Comparison of ENCODE assay signal across 17 mouse cellular contexts in genomic region chr9:115325831-115326532, GRCm38 (mm10). TPM values are rescaled to one million over a fixed set of nuclear protein-coding genes. Genes with fewer than 3 reads are reported as not detected.
A peak's percentile ranks its signal among the peaks of the same experiment; 100 is the strongest.
DNase-seq lines count a peak whose midpoint lies in the region; ATAC-seq lines count a peak whose summit lies in the region.
"Had no signal": no experiment of that assay in that cellular context is flagged by ENCODE, and none has a peak within 500 bp of the region (broad histone marks: within the 10 kb centered on the region; RNA-seq: fewer than 3 reads in every experiment).

No protein-coding gene starts in this region.

- H3K36me3 ChIP-seq in hindbrain, embryonic 10.5 days = no peaks in the 10 kb centered on the region
- no peaks in the 10 kb centered on the region for H3K36me3 ChIP-seq in hindbrain, embryonic 16.5 days (ENCODE audit: control insufficient read depth, insufficient read depth, low read length)
- H3K36me3 ChIP-seq: forebrain, embryonic 12.5 days; heart, embryonic 12.5 days; hindbrain, embryonic 12.5 days; limb, embryonic 13.5 days; neural tube, embryonic 12.5 days had no signal

- DNase-seq in hindbrain, embryonic 10.5 days (ENCODE audit: low spot score) = peak; percentile 33
- DNase-seq in kidney, adult 9 months = peak; percentile 73
- DNase-seq in lung, adult 18-20 months = peak; percentile 38 to 53
- no peak for DNase-seq in gastrocnemius, postnatal 25 days
- no peak for DNase-seq in left cerebral cortex, postnatal 25 days (ENCODE audit: low spot score in 2 of 2)
- no peak for DNase-seq in gastrocnemius, postnatal 36 days
- DNase-seq: adrenal gland, postnatal 25 days; cerebellum, postnatal 36 days; layer of hippocampus, postnatal 36 days had no signal

- no peak overlapping the region for H3K4me2 ChIP-seq in hindbrain, embryonic 16.5 days (ENCODE audit: low read length)
- H3K4me2 ChIP-seq: forebrain, embryonic 12.5 days; heart, embryonic 12.5 days; hindbrain, embryonic 12.5 days; limb, embryonic 13.5 days; neural tube, embryonic 12.5 days had no signal

- H3K27me3 ChIP-seq in hindbrain, embryonic 10.5 days (ENCODE audit: insufficient read depth, poor library complexity, severe bottlenecking) = no peaks in the 10 kb centered on the region
- no peaks in the 10 kb centered on the region for H3K27me3 ChIP-seq in hindbrain, embryonic 16.5 days (replicated peaks; ENCODE audit: control insufficient read depth, insufficient read depth, low read length)
- H3K27me3 ChIP-seq: heart, embryonic 12.5 days; hindbrain, embryonic 12.5 days; limb, embryonic 13.5 days; neural tube, embryonic 12.5 days had no signal

- H3K9ac ChIP-seq in hindbrain, embryonic 16.5 days (ENCODE audit: low read depth, low read length) = no peak overlapping the region
- H3K9ac ChIP-seq: forebrain, embryonic 12.5 days; heart, embryonic 12.5 days; hindbrain, embryonic 12.5 days; limb, embryonic 13.5 days; neural tube, embryonic 12.5 days had no signal

- WGBS in hindbrain, embryonic 10.5 days = 64% methylated on average over 13 of the region's 13 CpGs
- WGBS in hindbrain, embryonic 16.5 days = 79% methylated on average over 13 of the region's 13 CpGs

- no peaks in the 10 kb centered on the region for H3K9me3 ChIP-seq in hindbrain, embryonic 10.5 days
- H3K9me3 ChIP-seq in hindbrain, embryonic 16.5 days (ENCODE audit: control insufficient read depth, low read length) = peaks cover 2% of the 10 kb centered on the region; the same call in 1 of the 2 replicates
- H3K9me3 ChIP-seq: forebrain, embryonic 12.5 days; hindbrain, embryonic 12.5 days; limb, embryonic 13.5 days; neural tube, embryonic 12.5 days had no signal

- H3K4me3 ChIP-seq in hindbrain, embryonic 10.5 days = no peak overlapping the region
- H3K4me3 ChIP-seq in hindbrain, embryonic 16.5 days (ENCODE audit: low read length) = no peak overlapping the region
- H3K4me3 ChIP-seq: forebrain, embryonic 12.5 days; heart, embryonic 12.5 days; hindbrain, embryonic 12.5 days; limb, embryonic 13.5 days; neural tube, embryonic 12.5 days had no signal

- ATAC-seq in hindbrain, embryonic 16.5 days = no peak
- ATAC-seq in megakaryocyte, adult 5-6 weeks (ENCODE audit: poor library complexity, severe bottlenecking) = peak; percentile 46
- ATAC-seq: intestine, postnatal 0 days had no signal

- H3K27ac ChIP-seq in hindbrain, embryonic 10.5 days = peak overlapping the region; percentile 46
- no peak overlapping the region for H3K27ac ChIP-seq in hindbrain, embryonic 16.5 days (ENCODE audit: low read depth, low read length)
- H3K27ac ChIP-seq: forebrain, embryonic 12.5 days; hindbrain, embryonic 12.5 days; limb, embryonic 13.5 days; neural tube, embryonic 12.5 days had no signal

- H3K4me1 ChIP-seq in hindbrain, embryonic 10.5 days (replicated peaks) = peaks cover 24% of the 10 kb centered on the region
- H3K4me1 ChIP-seq in hindbrain, embryonic 16.5 days (ENCODE audit: control insufficient read depth, insufficient read depth, low read depth, low read length) = peaks cover 3% of the 10 kb centered on the region; the same call in 1 of the 2 replicates
- H3K4me1 ChIP-seq: heart, embryonic 12.5 days had no signal

- intact Hi-C loops in left cerebral cortex, postnatal 25 days (cut with DNase I) = no loop called here
- intact Hi-C loops in gastrocnemius, postnatal 36 days (cut with DNase I) = no loop called here

RNA-seq across cellular contexts. Expression of gene Stt3b, which starts 15.8 kb away (rescaled TPM):
- polyA plus RNA-seq in hindbrain, embryonic 10.5 days (2016; fragmentation: Nextera tagmentation; extraction: Ambion mirVana) = 92.4 and 100 TPM in 2 replicates
- 83.3 and 93.7 TPM in 2 replicates for polyA plus RNA-seq in hindbrain, embryonic 16.5 days (2015; fragmentation: Nextera tagmentation; extraction: Ambion mirVana)
- total RNA-seq in megakaryocyte, adult 5-6 weeks (2015) = 75.4 and 78.1 TPM in 2 replicates
- total RNA-seq in megakaryocyte, adult 5-6 weeks (2017) = 54.8 and 61.1 TPM in 2 replicates
- 10 to 100 TPM; 67.5 to 69.2 TPM for total RNA-seq in gastrocnemius, postnatal 25 days (2021)
- total RNA-seq in left cerebral cortex, postnatal 25 days (2021) = 100 to 1,000 TPM in 1 of 2 experiments, 10 to 100 TPM in 1; 85.2 to 100 TPM
- total RNA-seq in gastrocnemius, postnatal 36 days (2021) = 10 to 100 TPM; 67.9 to 78.6 TPM

Comparison
In these comparisons a context has a peak if more than half of its experiments do, and no peak if none do; other contexts are left out.
1. DNase-seq: peak in hindbrain, embryonic 10.5 days (single experiment), kidney, adult 9 months (single experiment) and lung, adult 18-20 months (2 of 2); none in gastrocnemius, postnatal 25 days (single experiment), left cerebral cortex, postnatal 25 days (0 of 2) and gastrocnemius, postnatal 36 days (0 of 2).